Comparison of ENCODE assay signal across 8 mouse cellular contexts in the genomic region with DNA sequence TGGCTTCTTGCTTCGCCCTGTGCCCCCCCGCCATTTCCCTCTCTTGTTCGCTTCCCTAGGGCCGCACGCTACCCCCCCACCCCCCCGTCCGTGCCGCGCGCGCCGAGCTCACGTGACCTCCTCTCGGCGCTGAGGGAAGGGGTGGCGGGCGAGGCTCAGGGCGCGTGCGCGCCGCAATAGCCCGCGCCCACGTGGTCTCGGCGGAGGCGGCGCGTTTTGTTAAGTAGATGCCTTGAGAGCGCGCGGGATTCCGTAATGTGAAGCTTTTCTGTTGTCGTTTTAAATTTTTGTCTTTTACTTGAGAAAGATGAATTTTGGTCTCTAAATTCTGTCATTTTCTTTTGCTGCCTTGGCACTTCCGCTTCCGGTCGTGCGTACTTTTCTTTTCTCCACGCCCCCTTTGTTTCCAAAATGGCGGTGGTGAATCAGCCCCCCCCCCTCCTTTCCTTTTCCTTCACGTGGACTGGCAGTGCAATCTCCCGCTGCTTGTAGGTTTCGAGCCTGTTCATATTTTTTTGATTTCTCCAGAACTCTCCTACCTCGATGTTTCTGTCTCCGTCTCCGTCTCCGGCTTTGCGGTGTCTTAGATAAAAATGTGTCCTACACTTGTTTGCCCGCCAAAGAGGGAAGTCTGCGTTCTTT. TPM values are rescaled to one million over a fixed set of nuclear protein-coding genes. Genes with fewer than 3 reads are reported as not detected.
A peak's percentile ranks its signal among the peaks of the same experiment; 100 is the strongest.
DNase-seq lines count a peak whose midpoint lies in the region; ATAC-seq lines count a peak whose summit lies in the region.

No protein-coding gene starts in this region.

- peak overlapping the region; percentile 88 for H3K9ac ChIP-seq in hindbrain, embryonic 12.5 days
- peak overlapping the region; percentile 94 for H3K9ac ChIP-seq in liver, embryonic 12.5 days

- peak; percentile 42 for ATAC-seq in hindbrain, embryonic 12.5 days (ENCODE audit: low FRiP score)
- peak; percentile 62 for ATAC-seq in liver, embryonic 12.5 days

- H3K4me1 ChIP-seq in embryonic facial prominence, embryonic 10.5 days, result peaks cover 34% of the 10 kb centered on the region
- peaks cover 36% of the 10 kb centered on the region for H3K4me1 ChIP-seq in hindbrain, embryonic 12.5 days
- peaks cover 59% of the 10 kb centered on the region for H3K4me1 ChIP-seq in liver, embryonic 12.5 days

- peaks cover 17% of the 10 kb centered on the region for H3K27me3 ChIP-seq in embryonic facial prominence, embryonic 10.5 days (replicated peaks; ENCODE audit: low read depth, poor library complexity, severe bottlenecking)
- H3K27me3 ChIP-seq in hindbrain, embryonic 12.5 days, result peaks cover 17% of the 10 kb centered on the region
- H3K27me3 ChIP-seq in liver, embryonic 12.5 days (replicated peaks), result peaks cover 21% of the 10 kb centered on the region

- H3K36me3 ChIP-seq in embryonic facial prominence, embryonic 10.5 days (replicated peaks), result peaks cover 32% of the 10 kb centered on the region
- H3K36me3 ChIP-seq in hindbrain, embryonic 12.5 days, result peaks cover 12% of the 10 kb centered on the region
- peaks cover 33% of the 10 kb centered on the region for H3K36me3 ChIP-seq in liver, embryonic 12.5 days

- under 1% methylated on average over 51 of the region's 51 CpGs for WGBS in embryonic facial prominence, embryonic 10.5 days
- under 1% methylated on average over 45 of the region's 51 CpGs for WGBS in hindbrain, embryonic 12.5 days
- under 1% methylated on average over 51 of the region's 51 CpGs for WGBS in liver, embryonic 12.5 days (ENCODE audit: insufficient replicate concordance)

- no peaks in the 10 kb centered on the region for H3K9me3 ChIP-seq in embryonic facial prominence, embryonic 10.5 days
- H3K9me3 ChIP-seq in hindbrain, embryonic 12.5 days (replicated peaks), result no peaks in the 10 kb centered on the region
- no peaks in the 10 kb centered on the region for H3K9me3 ChIP-seq in liver, embryonic 12.5 days (replicated peaks)

- peak overlapping the region; percentile 96 for H3K27ac ChIP-seq in embryonic facial prominence, embryonic 10.5 days (replicated peaks)
- peak overlapping the region; percentile 98 for H3K27ac ChIP-seq in hindbrain, embryonic 12.5 days
- H3K27ac ChIP-seq in liver, embryonic 12.5 days, result peak overlapping the region; percentile 99

- H3K4me3 ChIP-seq in embryonic facial prominence, embryonic 10.5 days, result peak overlapping the region; percentile 67
- peak overlapping the region; percentile 61 for H3K4me3 ChIP-seq in hindbrain, embryonic 12.5 days
- H3K4me3 ChIP-seq in liver, embryonic 12.5 days, result peak overlapping the region; percentile 77

- DNase-seq in kidney, adult 9 months, result peak; percentile 79
- DNase-seq in kidney, adult 18-20 months, result no peak
- DNase-seq in ES-CJ7 (ENCODE audit: low read depth, low spot score), result peak; percentile 83
- peak; percentile 86 for DNase-seq in embryonic facial prominence, embryonic 10.5 days (ENCODE audit: low spot score)
- DNase-seq in neural tube, embryonic 10.5 days (ENCODE audit: extremely low spot score, low spot score), result peak; percentile 88
- DNase-seq in frontal cortex, postnatal 36 days (ENCODE audit: low spot score in 2 of 2), result no peak

- H3K4me2 ChIP-seq in hindbrain, embryonic 12.5 days (replicated peaks), result peak overlapping the region; percentile 88
- H3K4me2 ChIP-seq in liver, embryonic 12.5 days, result peak overlapping the region; percentile 96

RNA-seq across cellular contexts. Expression of a gene that starts 0.5 kb away (rescaled TPM):
- 182 and 189 TPM in 2 replicates for polyA plus RNA-seq in embryonic facial prominence, embryonic 10.5 days (2016; fragmentation: Nextera tagmentation; extraction: Ambion mirVana)
- polyA plus RNA-seq in hindbrain, embryonic 12.5 days (2016; fragmentation: Nextera tagmentation; extraction: Ambion mirVana), result 136 and 138 TPM in 2 replicates
- polyA plus RNA-seq in liver, embryonic 12.5 days (2016; fragmentation: Nextera tagmentation; extraction: Ambion mirVana), result 97.6 and 109 TPM in 2 replicates

RNA-seq across cellular contexts. Expression of a gene that starts 11.1 kb away (rescaled TPM):
- 29.8 and 33.9 TPM in 2 replicates for polyA plus RNA-seq in embryonic facial prominence, embryonic 10.5 days (2016; fragmentation: Nextera tagmentation; extraction: Ambion mirVana)
- 45.4 and 51.8 TPM in 2 replicates for polyA plus RNA-seq in hindbrain, embryonic 12.5 days (2016; fragmentation: Nextera tagmentation; extraction: Ambion mirVana)
- 5.2 and 5.6 TPM in 2 replicates for polyA plus RNA-seq in liver, embryonic 12.5 days (2016; fragmentation: Nextera tagmentation; extraction: Ambion mirVana)

RNA-seq across cellular contexts. Expression of a gene that starts 17.6 kb away (rescaled TPM):
- 56.7 and 58.8 TPM in 2 replicates for polyA plus RNA-seq in embryonic facial prominence, embryonic 10.5 days (2016; fragmentation: Nextera tagmentation; extraction: Ambion mirVana)
- 74.5 and 79.6 TPM in 2 replicates for polyA plus RNA-seq in hindbrain, embryonic 12.5 days (2016; fragmentation: Nextera tagmentation; extraction: Ambion mirVana)
- 66.2 and 69.1 TPM in 2 replicates for polyA plus RNA-seq in liver, embryonic 12.5 days (2016; fragmentation: Nextera tagmentation; extraction: Ambion mirVana)

RNA-seq across cellular contexts. Expression of a gene that starts 24.2 kb away (rescaled TPM):
- polyA plus RNA-seq in embryonic facial prominence, embryonic 10.5 days (2016; fragmentation: Nextera tagmentation; extraction: Ambion mirVana), result 2.7 and 2.8 TPM in 2 replicates
- polyA plus RNA-seq in hindbrain, embryonic 12.5 days (2016; fragmentation: Nextera tagmentation; extraction: Ambion mirVana), result 6.1 and 6.9 TPM in 2 replicates
- polyA plus RNA-seq in liver, embryonic 12.5 days (2016; fragmentation: Nextera tagmentation; extraction: Ambion mirVana), result 1.1 and 1.3 TPM in 2 replicates

RNA-seq across cellular contexts. Expression of a gene that starts 28.6 kb away (rescaled TPM):
- not detected in 2 replicates for polyA plus RNA-seq in embryonic facial prominence, embryonic 10.5 days (2016; fragmentation: Nextera tagmentation; extraction: Ambion mirVana)
- 0.44 TPM in 1 of 2 replicates, not detected in the other for polyA plus RNA-seq in hindbrain, embryonic 12.5 days (2016; fragmentation: Nextera tagmentation; extraction: Ambion mirVana)
- not detected in 2 replicates for polyA plus RNA-seq in liver, embryonic 12.5 days (2016; fragmentation: Nextera tagmentation; extraction: Ambion mirVana)

Comparison
In these comparisons a context has a peak if more than half of its experiments do, and no peak if none do; other contexts are left out.
1. DNase-seq: peak in kidney, adult 9 months (single experiment), ES-CJ7 (single experiment), embryonic facial prominence, embryonic 10.5 days (single experiment) and neural tube, embryonic 10.5 days (single experiment); none in kidney, adult 18-20 months (single experiment) and frontal cortex, postnatal 36 days (0 of 2).
2. Peak in every context shown above with its lines, with median percentiles within 50 percentile points of each other: H3K27ac ChIP-seq and H3K4me3 ChIP-seq.